Mouse (Mus musculus) testis, adult 2 months (tissue): ENCODE measurements around the gene Cdh6.

Source experiments
- CTCF ChIP-seq: fragments of 200-500 bp; IDR thresholded peaks from 2 replicates; pipeline ENCODE4 v1.5.1; 2012; ENCODE audit warnings: low read depth, mild to moderate bottlenecking, inconsistent platforms, low read length, moderate library complexity; ENCODE audit not compliant: control insufficient read depth, insufficient read depth, insufficient replicate concordance
- POLR2A ChIP-seq: fragments of 200-500 bp; IDR thresholded peaks from 2 replicates; pipeline ENCODE4 v1.6.1; 2012; ENCODE audit warnings: low read depth, mild to moderate bottlenecking, inconsistent platforms, low read length, moderate library complexity; ENCODE audit not compliant: control insufficient read depth

DNA sequence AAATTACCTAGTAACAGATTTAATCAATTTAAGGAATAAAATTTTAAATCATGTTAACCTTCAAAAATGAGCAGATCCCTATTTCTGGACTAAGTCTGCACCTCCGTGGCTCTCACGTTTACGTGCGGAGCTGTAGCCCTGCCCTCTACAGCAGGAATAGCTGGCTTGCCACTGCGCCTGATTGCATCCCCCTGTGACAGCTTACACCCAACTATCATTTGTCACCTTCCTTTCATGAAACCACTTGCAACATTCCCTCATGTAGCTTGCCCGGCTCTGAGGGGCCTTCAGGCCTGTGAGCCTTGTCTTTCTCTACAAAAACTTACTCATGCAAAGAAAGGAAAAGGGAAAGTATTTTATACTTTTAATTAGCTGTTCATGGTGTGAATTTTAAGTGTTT, 73.1 kb downstream of the Cdh6 start:
- TF ChIP-seq CTCF (no peak), POLR2A (no peak)
